Mouse (Mus musculus) hindbrain, postnatal 0 days (tissue): ENCODE results near the gene Nmur1. TPM values are rescaled to one million over a fixed set of nuclear protein-coding genes. Genes with fewer than 3 reads are reported as not detected.
A peak's percentile ranks its signal among the peaks of the same experiment; 100 is the strongest.

Experiments
- ATAC-seq: fragments of 200-750 bp; cut with Nextera tagmentation; 2 replicates; pipeline ENCODE4 v1.8.0; 2017; ENCODE audit warnings: mild to moderate bottlenecking, moderate TSS enrichment, moderate library complexity
- DNase-seq: peaks from one replicate; pipeline ENCODE4 v3.0.0-alpha.2; 2015; ENCODE audit warnings: low spot score
- H3K27ac ChIP-seq: fragments of 300-500 bp; sonication (generic); 2 replicates; pipeline ENCODE4 v1.5.1; 2014; ENCODE audit warnings: mild to moderate bottlenecking
- H3K27me3 ChIP-seq: fragments of 300-500 bp; sonication (generic); 2 replicates; pipeline ENCODE4 v1.6.1; 2014; ENCODE audit warnings: low read length, mixed read lengths; ENCODE audit not compliant: insufficient read depth
- H3K36me3 ChIP-seq: fragments of 300-500 bp; sonication (generic); 2 replicates; pipeline ENCODE4 v1.6.1; 2014; ENCODE audit warnings: low read length, mixed read lengths; ENCODE audit not compliant: insufficient read depth
- H3K4me1 ChIP-seq: fragments of 300-500 bp; sonication (generic); 2 replicates; pipeline ENCODE4 v1.6.1; 2014; ENCODE audit warnings: antibody characterized with exemption, low read length, mixed read lengths; ENCODE audit not compliant: insufficient read depth
- H3K4me2 ChIP-seq: fragments of 300-500 bp; sonication (generic); 2 replicates; pipeline ENCODE4 v1.6.1; 2014; ENCODE audit warnings: low read depth, mild to moderate bottlenecking, low read length, moderate library complexity, mixed read lengths
- H3K4me3 ChIP-seq: fragments of 300-500 bp; sonication (generic); 2 replicates; pipeline ENCODE4 v1.5.1; 2014; ENCODE audit warnings: low read length
- H3K9ac ChIP-seq: fragments of 300-500 bp; sonication (generic); replicated peaks from 2 replicates; pipeline ENCODE4 v1.6.1; 2014; ENCODE audit warnings: mild to moderate bottlenecking, low read length, moderate library complexity, mixed read lengths
- H3K9me3 ChIP-seq: fragments of 300-500 bp; sonication (generic); 2 replicates; pipeline ENCODE4 v1.6.1; 2016; ENCODE audit warnings: low read length, mixed read lengths
- CTCF ChIP-seq: IDR thresholded peaks from 2 replicates; pipeline ENCODE4 v1.5.1; 2016; ENCODE audit warnings: antibody characterized with exemption, control low read depth, low read depth
- WGBS: fragments of 180-500 bp; shearing (Covaris S2); extraction: QIAGEN DNeasy Blood & Tissue Kit; methylation state at CpG from one replicate; pipeline ENCODE4 v1.1.7; 2014; 5-methylcytosine and 5-hydroxymethylcytosine counted together
- polyA plus RNA-seq: library from polyadenylated mRNA; unstranded; fragments of >200 nt; fragmentation: Nextera tagmentation; extraction: Ambion mirVana; gene quantifications from 2 replicates; pipeline ENCODE4 v1.2.1, GENCODE M21; 2015
- total RNA-seq: library from RNA; depleted of rRNA; stranded (reverse); fragments of >200 nt; gene quantifications from 2 replicates; pipeline ENCODE4 v1.2.3, GENCODE M21; 2014

The Nmur1 gene
- total and polyA plus RNA-seq, 2 experiments from 2014 or later, result 0.16 to 0.24 TPM

DNA sequence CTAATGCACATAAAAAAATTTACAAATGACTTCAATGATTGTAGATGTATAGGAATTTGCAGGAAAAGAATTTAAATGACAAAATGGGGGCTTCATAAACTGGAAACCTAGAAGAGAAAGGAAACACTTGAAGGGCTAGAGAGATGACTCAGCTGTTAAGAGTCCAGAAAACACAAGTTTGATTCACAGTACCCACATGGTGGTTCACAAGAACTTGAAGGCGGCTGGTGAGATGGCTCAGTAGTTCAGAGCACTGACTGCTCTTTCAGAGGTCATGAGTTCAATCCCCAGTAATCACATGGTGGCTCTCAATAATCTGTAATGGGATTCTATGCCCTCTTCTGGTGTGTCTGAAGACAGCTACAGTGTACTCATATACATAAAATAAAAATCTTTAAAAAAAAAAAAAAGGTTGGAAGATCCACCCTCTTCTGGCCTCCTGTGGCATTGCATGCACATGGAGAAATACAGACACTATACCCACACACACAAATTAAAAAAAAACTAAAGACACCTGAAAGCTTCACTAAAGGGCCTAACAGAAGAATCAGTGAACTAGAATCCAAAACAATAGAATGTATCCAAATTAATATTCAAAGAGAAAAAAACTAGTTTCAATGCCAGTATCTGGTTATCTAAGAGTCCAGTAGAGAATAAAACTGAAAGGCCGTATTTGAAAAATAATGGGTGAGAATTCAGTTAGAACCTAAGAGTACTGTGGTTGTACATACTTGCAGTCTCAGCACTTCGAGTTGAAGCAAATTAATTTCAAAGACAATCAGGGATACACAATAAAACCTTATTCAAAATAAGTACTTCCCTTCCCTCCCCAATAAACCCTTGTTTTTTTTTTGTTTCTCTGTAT, 78.9 kb downstream of the Nmur1 start:
- Histone ChIP-seq H3K27ac (no peak overlapping the region), H3K36me3 (peaks cover 44% of the 10 kb centered on the region), H3K9ac (no peak overlapping the region), H3K4me3 (no peak overlapping the region), H3K9me3 (no peaks in the 10 kb centered on the region), H3K27me3 (no peaks in the 10 kb centered on the region), H3K4me1 (no peaks in the 10 kb centered on the region), H3K4me2 (no peak overlapping the region)
- no peak for ATAC-seq
- 90% methylated on average over 3 of the region's 3 CpGs for WGBS
- TF ChIP-seq CTCF, result peak; percentile 37
- no peak for DNase-seq

DNA sequence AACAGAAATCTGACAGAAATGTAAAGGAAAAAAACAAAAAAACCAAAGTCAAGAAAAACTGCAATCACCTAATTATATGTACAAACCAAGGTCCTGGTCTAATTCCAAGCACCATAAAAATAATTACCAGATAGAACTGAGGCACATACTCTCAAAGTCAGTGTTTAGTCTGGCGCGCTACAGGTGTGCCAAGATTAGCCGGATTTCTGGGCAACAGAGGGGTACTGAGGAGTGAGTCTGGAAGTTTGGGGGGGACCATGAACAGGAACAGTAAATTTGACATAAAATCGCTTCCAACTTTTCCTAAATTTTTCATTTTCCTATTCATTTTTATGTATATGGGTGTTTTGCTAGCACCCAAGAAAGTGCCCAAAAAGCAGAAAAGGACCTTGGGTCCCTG, 80.1 kb downstream of the Nmur1 start:
- Histone ChIP-seq H3K27me3 (no peaks in the 10 kb centered on the region), H3K36me3 (peaks cover 33% of the 10 kb centered on the region), H3K27ac (no peak overlapping the region), H3K4me2 (no peak overlapping the region), H3K9ac (no peak overlapping the region), H3K4me1 (no peaks in the 10 kb centered on the region), H3K4me3 (no peak overlapping the region), H3K9me3 (no peaks in the 10 kb centered on the region)
- 95% methylated on average over 4 of the region's 4 CpGs for WGBS
- DNase-seq (no peak), ATAC-seq (no peak)
- no peak for TF ChIP-seq CTCF

DNA sequence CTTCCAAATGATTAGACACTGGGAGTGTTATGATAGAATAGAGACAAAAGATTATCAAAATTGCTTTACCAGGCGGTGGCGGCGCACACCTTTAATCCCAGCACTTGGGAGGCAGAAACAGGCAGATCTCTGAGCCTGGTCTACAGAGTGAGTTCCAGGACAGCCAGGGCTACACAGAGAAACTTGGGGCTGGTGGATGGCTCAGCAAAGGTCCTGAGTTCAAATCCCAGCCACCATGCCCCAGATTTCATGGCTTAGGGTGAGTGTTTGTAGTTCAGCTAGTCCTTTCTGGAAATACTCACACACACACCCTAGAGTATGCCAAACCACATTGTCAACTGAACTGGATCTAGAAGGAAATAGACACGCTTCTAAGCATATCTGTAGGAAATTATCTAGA, 81.0 kb downstream of the Nmur1 start:
- Histone ChIP-seq H3K4me1 (no peaks in the 10 kb centered on the region), H3K4me3 (no peak overlapping the region), H3K4me2 (no peak overlapping the region), H3K27ac (no peak overlapping the region), H3K27me3 (no peaks in the 10 kb centered on the region), H3K9me3 (no peaks in the 10 kb centered on the region), H3K36me3 (peaks cover 24% of the 10 kb centered on the region), H3K9ac (no peak overlapping the region)
- WGBS, result 92% methylated on average over 4 of the region's 4 CpGs
- TF ChIP-seq CTCF, result no peak
- DNase-seq (no peak), ATAC-seq (no peak)

DNA sequence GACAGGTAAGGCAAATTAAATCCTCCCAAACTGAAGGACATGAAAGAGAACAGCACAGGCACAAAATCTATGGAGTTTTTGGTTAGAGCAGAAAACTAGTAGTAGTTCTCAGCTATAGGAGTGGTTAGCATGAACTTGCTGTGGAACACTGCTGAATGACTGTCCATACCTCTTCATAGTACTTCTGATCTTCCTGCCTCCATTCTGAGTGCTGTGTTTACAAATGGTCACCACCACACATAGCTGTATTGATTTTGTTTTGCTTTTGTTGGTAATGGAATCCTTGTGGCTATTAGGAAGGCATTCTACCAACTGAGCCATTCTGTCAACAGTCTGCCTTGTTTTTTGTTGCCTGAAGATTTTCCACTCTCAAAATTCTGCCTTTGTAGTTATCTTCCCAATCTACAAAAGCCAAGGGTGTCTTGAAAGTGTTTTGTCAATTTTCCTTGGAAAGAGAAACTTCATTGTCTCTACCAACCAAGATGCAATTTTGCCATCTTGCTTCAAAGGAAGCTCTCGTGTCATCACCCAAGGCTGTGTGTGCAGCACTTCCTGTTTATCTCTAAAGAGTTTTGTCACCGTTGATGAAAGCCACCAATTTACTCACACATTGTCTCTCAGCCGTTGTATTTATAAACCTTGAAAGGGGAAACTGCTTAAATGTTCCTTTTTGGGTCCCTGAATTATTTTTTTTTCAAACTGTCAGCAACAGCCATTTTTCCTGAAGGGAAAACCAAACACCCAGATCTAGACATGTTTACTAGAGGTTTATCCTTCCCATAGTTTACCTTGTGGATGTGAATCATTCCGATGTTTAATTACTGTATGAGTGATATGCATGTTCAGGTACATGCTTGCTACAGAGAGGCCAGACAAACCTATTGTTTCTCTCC, 81.8 kb downstream of the Nmur1 start:
- Histone ChIP-seq H3K4me2 (no peak overlapping the region), H3K4me3 (no peak overlapping the region), H3K27me3 (no peaks in the 10 kb centered on the region), H3K9ac (no peak overlapping the region), H3K4me1 (no peaks in the 10 kb centered on the region), H3K36me3 (peaks cover 16% of the 10 kb centered on the region), H3K9me3 (no peaks in the 10 kb centered on the region), H3K27ac (no peak overlapping the region)
- DNase-seq (no peak), ATAC-seq (no peak)
- TF ChIP-seq CTCF, result no peak
- 79% methylated on average over 4 of the region's 4 CpGs for WGBS

DNA sequence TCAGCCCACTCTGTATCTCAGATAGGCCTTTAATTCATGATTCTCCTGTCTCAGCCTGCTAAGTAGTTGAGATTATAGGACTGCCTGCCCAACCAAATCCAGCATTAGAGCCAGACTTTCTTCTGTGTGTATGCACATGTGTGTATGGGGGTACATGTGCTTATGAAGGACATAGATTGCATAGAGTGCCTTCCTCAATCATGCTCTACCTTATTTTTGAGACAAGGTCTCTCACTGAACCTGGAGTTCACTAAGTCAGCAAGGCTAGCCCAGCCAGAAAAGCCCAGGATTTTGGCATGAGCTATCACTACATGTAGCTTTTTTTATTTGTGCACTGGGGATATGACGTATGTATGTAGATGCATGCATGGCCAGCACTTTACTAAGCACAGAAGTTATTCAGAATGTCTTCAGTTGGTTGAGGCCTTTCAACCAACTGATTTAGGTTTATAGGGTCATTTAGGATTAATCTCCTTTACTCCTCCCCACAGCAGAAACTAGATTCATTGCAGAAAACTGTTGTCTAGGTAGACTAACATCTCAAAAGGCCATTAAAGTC, 82.9 kb downstream of the Nmur1 start:
- Histone ChIP-seq H3K9me3 (no peaks in the 10 kb centered on the region), H3K27me3 (no peaks in the 10 kb centered on the region), H3K4me2 (no peak overlapping the region), H3K9ac (no peak overlapping the region), H3K36me3 (peaks cover 8% of the 10 kb centered on the region; the same call in 1 of the 2 replicates), H3K4me3 (no peak overlapping the region), H3K27ac (no peak overlapping the region), H3K4me1 (no peaks in the 10 kb centered on the region)
- WGBS, result 87% methylated on average over 1 of the region's 1 CpGs
- ATAC-seq (no peak), DNase-seq (no peak)
- no peak for TF ChIP-seq CTCF

DNA sequence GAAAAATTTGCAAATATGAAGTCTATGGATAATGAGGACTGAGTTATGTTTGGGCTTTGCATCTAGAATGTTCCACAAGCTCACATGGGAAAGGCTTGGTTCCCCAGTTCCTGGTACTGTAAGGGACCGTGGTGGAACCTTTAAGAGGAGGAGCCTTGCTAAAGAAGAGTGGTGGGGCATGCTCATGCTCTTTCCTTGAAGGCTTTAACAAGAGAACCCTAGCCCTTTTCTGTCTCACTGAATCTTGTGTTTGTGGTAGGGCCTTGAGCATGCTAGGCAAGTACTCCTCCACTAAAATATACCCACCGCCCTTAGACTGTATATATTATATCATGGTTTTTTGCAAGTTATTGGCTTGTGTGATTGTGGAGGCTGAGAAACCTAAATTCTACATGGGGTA, 83.7 kb downstream of the Nmur1 start:
- TF ChIP-seq CTCF, result no peak
- H3K36me3 ChIP-seq, result no peaks in the 10 kb centered on the region
- H3K4me2 ChIP-seq, result no peak overlapping the region
- H3K4me1 ChIP-seq, result no peaks in the 10 kb centered on the region
- WGBS, result 94% methylated on average over 2 of the region's 2 CpGs
- no peak overlapping the region for H3K4me3 ChIP-seq
- H3K27me3 ChIP-seq, result no peaks in the 10 kb centered on the region
- no peak overlapping the region for H3K9ac ChIP-seq
- ATAC-seq, result no peak
- no peaks in the 10 kb centered on the region for H3K9me3 ChIP-seq
- H3K27ac ChIP-seq, result no peak overlapping the region
- DNase-seq, result no peak
